Mouse (Mus musculus): ENCODE data around the gene Ace.
A peak's percentile ranks its signal among the peaks of the same experiment; 100 is the strongest.
"Not testable (repeated sequence)": the region's sequence is repeated elsewhere in the genome, so short reads cannot be mapped to it uniquely, and the experiment has no call there.

Gene Ace

DNA sequence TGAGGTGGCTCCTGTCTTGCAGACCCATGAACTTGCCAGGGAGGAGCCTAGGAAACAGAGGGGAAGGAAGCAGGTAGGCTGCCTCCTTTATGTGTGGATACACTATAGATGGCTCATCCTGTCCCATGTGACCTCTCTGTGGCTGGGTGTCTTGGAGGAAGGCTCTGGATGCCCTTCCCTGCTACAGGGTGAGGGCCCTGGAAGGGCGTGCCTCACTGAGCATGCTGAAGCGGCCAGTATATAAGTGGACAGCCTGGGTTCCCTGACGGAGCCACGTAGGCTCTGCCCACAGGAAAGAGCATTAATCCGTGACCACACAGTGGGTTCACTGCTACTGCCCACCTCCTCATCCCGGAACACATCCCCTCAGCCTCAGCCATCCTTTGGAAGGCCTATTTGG, 21.7 kb downstream of the Ace start:
- no peak for DNase-seq (ENCODE audit: low spot score in 2 of 2)

- no peak for DNase-seq (ENCODE audit: low spot score in 2 of 2)
Observed at GRCm38 (mm10) chr11:105990231-105990630, 22.5 kb downstream of the Ace start.

DNA sequence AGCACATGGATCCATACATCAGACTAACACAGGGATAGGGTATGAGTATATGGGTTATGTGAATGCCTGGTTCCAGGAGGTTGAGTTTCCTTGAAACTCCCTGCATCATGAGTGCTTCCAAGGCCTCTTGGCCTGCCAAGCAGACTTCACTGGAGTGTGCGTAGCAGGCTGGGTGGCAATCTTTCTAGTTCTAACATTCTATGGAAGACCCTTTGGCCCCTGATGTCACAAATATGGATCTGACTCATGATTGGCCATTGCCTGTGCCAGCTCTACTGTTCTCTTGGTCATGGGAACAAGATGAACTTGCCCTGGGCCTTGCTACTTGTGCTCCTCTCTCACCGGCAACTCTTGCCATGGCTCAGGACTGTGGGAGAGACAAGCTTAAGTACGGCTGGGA, 26.6 kb downstream of the Ace start, which contains the start of gene Ace3:
Gene Ace3 (plus strand): TSS at position 301 of the 400 bp plus-strand sequence.
- DNase-seq (ENCODE audit: low spot score in 2 of 2), result no peak

DNA sequence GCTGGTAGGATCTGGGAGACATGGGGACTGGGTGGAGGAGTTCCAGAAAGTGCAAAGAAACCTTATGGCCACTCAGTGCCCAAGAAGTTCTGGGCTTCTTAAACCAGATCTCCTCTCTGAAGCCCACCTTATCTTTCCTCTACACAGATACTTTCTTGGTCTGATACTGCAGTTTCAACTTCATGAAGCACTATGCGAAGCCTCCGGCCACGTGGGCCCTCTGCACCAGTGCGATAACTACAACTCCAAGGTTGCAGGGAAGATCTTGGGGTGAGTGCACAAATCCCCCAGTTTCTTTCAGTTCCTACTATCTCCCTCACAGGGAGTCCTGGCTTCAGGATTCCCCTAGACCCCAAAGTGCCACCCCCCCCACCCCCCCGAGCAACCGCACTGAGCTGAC, 32.3 kb downstream of the Ace start:
- no peak for DNase-seq (ENCODE audit: low spot score in 2 of 2)

DNA sequence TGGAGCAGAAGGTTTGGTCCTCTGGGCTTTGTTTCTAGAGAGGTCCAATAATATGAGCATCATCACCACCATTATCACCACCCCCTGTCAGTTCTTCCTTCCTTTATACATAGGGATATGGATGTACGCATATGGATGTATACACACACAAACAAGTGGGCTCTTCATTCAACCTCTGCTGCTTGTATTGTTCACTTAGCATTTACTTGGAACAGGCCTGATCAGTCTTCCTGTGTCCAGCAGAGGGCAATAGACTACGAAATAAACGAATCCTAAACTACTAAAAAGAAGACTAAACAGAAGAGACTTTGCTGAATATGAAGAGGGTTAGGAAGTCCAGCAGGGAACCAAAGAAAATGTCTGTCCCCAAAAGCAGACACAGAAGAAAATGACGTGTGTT, 34.0 kb downstream of the Ace start:
- peak in 1 of 2 experiments; percentile 16 for DNase-seq (ENCODE audit: low spot score in 2 of 2)

DNA sequence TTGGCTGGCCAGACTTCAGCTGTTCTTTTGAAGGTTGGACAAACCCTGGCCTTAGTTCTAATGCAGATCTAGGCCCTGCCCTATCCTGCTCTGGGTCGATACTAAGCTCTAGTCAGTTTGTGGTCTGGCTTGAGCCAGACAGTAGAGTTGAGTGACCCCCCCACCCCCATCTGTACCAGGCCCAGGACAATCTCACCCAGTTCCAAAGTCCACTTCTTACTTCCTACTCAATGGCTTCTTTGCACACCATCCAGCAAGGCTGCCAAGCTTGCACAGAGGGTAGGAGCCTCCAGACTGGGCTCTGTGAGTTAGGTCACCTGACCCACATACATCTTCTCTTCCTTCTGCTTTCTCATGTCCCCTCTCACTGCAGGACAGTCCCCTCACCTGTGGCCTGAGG, 36.8 kb downstream of the Ace start:
- DNase-seq (ENCODE audit: low spot score in 2 of 2), result no peak

GRCm38 (mm10) chr11:106005970-106006369, 38.2 kb downstream of the Ace start:
- no peak for DNase-seq (ENCODE audit: low spot score in 2 of 2)

GRCm38 (mm10) chr11:106007821-106008220, 40.1 kb downstream of the Ace start, which contains the start of gene Kcnh6:
Gene Kcnh6 (plus strand): TSS chr11:106008124.
- DNase-seq (ENCODE audit: low spot score in 2 of 2), result no peak

GRCm38 (mm10) chr11:106012711-106013110, 45.0 kb downstream of the Ace start:
- DNase-seq (ENCODE audit: low spot score in 2 of 2), result no peak

- DNase-seq (ENCODE audit: low spot score in 2 of 2), result no peak
Observed at GRCm38 (mm10) chr11:106013556-106014225, 45.9 kb downstream of the Ace start.

DNA sequence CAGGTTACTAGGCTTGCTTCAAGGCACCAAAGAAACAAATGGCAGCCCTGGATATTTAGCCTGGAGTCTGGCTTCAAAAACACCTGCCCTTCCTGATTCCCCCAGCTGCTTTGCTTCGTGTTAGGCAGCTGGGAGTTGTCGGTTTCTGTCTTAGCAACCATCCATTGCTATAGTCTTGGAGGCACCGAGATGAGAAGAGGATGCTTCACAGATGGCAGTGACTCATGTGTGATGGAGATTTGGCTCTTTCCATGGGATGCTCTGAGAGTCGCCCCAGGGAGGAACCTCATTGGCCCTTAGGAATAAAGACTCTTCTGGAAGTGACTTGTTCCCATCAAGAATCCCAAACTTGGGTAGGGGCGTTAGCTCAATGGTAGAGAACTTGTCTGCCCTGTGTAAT, 48.7 kb downstream of the Ace start:
- DNase-seq (ENCODE audit: low spot score in 2 of 2), result no peak

GRCm38 (mm10) chr11:106020051-106020763, 52.5 kb downstream of the Ace start:
- peak; percentile 38 to 49 for DNase-seq (ENCODE audit: low spot score in 2 of 2)

DNA sequence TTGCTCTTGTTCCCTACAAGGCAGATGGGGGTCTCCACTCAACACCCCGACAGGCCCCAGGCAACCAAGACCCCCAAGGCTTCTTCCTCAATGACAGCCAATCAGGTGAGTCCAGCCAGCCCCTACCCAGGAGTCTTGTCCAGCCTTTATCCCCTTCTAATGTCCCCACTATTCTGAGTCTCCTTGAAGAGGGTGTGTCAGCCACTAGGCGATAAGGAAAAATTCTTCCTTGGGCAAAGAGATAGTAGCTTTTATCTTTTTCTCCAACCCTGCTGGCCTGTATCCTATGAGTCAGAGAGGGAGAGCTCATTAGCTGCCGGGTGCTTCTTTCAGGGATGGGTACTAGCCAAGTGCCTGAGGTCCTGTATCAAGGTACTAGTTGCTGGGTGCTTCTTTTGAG, 58.0 kb downstream of the Ace start:
- no peak for DNase-seq (ENCODE audit: low spot score in 2 of 2)

DNA sequence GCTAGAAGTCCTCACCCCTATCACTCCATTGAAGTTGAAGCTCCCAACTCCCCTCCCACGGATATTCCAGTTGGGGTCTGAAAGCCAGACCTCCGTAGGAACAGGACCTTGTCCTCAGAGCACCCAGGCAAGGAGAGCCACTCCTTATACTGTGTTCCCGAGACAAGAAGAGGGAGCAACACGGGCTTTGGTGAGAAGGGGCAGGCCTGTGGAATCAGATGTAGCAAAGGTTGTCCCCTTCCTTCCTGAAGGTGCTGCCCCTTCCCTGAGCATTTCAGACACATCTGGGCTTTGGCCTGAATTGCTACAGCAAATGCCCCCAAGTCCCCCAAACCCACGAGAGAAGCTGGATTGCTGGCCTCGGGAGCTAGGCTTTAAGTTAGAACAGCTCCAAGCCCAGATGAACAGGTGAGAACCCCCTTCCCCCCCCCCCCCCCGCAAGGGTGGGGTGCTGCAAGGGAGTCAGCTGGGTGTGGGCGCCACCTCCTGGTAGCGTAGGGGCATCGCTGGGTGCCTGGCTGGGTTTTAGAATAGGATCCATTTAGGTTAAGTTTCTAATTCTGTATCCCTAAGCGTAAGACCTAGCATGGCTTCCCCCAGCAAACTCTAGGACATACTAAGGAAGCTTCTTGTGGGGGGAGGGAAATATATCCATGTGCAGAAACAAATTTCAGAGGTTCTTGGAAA, 58.9 kb downstream of the Ace start:
- peak; percentile 57 to 69 for DNase-seq (ENCODE audit: low spot score in 2 of 2)

- no peak for DNase-seq (ENCODE audit: low spot score in 2 of 2)
Observed at GRCm38 (mm10) chr11:106027607-106028006, 59.9 kb downstream of the Ace start.

- not testable (repeated sequence) for DNase-seq (ENCODE audit: low spot score in 2 of 2)
Observed at GRCm38 (mm10) chr11:106032074-106032473, 64.3 kb downstream of the Ace start.

DNA sequence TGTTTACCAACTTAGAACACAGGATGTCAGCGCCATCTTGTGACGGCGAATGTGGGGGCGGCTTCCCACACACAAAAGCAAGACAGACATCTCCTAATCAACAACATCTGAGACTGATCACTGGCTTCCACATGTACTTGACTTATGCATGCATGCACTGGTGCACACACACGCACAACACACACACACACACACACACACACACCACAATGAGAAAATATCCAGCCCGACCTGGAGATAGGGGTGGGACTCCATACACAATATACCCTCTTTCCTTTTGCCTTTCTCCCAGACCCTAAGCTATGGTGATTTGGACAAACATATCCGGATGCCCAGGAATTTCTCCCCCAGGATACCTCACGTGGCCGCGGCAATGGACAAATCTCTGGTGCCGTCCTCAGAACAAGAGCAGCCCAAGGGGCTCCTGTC, 65.8 kb downstream of the Ace start:
- no peak for DNase-seq (ENCODE audit: low spot score in 2 of 2)

DNA sequence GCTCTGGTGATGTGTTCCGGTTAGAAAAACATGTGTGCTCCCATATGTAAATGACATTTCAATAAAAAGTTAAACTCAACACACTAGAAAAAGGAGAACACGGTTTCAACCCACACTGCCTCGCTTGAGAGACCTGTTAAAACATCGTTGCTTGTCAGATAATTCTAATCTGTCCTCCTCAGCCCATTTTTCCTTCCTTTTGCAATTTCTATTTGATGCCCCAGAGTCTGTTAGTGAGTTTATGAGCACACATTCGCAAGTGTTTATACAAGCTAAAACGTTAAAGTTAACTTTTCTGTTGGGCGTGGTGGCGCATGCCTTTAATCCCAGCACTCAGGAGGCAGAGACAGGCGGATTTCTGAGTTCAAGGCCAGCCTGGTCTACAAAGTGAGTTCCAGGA, 67.2 kb downstream of the Ace start:
- no peak for DNase-seq (ENCODE audit: low spot score in 2 of 2)

DNA sequence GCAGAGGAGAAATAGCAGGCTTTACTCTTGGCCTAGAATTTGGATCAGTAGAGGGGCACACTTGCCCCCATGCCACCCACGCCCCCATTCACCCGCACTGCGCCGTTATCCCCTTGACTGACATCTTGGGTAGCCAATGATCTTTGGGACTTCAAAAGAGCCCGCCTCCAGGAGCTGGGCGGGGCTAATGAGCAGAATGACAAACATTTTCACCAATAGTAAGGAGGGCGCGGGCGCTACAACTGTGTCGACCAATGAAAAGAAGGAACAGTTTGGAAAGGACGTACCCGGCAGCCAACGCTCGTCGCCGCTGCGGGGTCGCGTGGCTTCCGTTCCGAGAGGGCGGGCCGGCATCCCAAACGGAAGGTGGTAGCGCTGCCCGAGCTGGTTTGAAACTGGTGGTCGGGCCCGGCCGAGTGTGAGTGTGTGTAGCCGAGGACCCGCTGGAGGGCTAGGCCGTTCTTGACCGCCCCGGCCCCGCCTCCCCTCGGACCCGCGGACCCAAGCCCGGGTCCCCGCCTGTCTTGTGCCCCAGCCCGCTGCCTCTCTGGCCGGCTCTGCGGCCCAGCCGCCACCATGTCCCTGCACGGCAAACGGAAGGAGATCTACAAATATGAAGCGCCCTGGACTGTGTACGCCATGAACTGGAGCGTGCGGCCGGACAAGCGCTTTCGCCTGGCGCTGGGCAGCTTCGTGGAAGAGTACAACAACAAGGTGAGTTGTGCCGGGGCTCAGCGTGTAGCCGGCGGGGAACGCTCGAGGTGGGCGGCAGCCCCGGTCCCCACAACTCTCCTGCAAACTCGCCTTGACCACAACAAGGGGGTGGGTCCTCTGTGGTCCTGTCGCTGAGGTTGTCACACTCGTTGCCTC, 69.0 kb downstream of the Ace start, which contains the start of gene Dcaf7:
Gene Dcaf7 (plus strand): TSS at position 325 of the 870 bp plus-strand sequence.
- DNase-seq (ENCODE audit: low spot score in 2 of 2), result peak; percentile 98 to 99

GRCm38 (mm10) chr11:106037418-106037751, 69.6 kb downstream of the Ace start:
- peak; percentile 71 to 78 for DNase-seq (ENCODE audit: low spot score in 2 of 2)

All from right cerebral cortex, postnatal 36 days (tissue).